Mouse (Mus musculus) heart, embryonic 10.5 days (tissue): ENCODE results near the gene Sstr4. TPM values are rescaled to one million over a fixed set of nuclear protein-coding genes. Genes with fewer than 3 reads are reported as not detected.

ENCODE experiments used
- DNase-seq: peaks from one replicate; pipeline ENCODE4 v3.0.0-alpha.2; 2017; ENCODE audit warnings: low spot score
- H3K27ac ChIP-seq: fragments of 300-500 bp; sonication (generic); 2 replicates; pipeline ENCODE4 v1.5.1; 2016; ENCODE audit warnings: mild to moderate bottlenecking
- H3K27me3 ChIP-seq: fragments of 300-500 bp; sonication (generic); 2 replicates; pipeline ENCODE4 v1.6.1; 2016; ENCODE audit warnings: mild to moderate bottlenecking; ENCODE audit not compliant: poor library complexity, insufficient read depth, severe bottlenecking
- H3K36me3 ChIP-seq: fragments of 300-500 bp; sonication (generic); 2 replicates; pipeline ENCODE4 v1.6.1; 2016; ENCODE audit warnings: mild to moderate bottlenecking, moderate library complexity
- H3K4me1 ChIP-seq: fragments of 300-500 bp; sonication (generic); 2 replicates; pipeline ENCODE4 v1.6.1; 2016; ENCODE audit warnings: mild to moderate bottlenecking
- H3K4me3 ChIP-seq: fragments of 300-500 bp; sonication (generic); 2 replicates; pipeline ENCODE4 v1.5.1; 2016; ENCODE audit warnings: mild to moderate bottlenecking, moderate library complexity
- H3K9me3 ChIP-seq: fragments of 300-500 bp; sonication (generic); 2 replicates; pipeline ENCODE4 v1.6.1; 2016; ENCODE audit warnings: mild to moderate bottlenecking, moderate library complexity
- WGBS: fragments of 180-500 bp; shearing (Covaris S2); methylation state at CpG from one replicate; pipeline ENCODE4 v1.1.7; 2016; 5-methylcytosine and 5-hydroxymethylcytosine counted together
- polyA plus RNA-seq: library from polyadenylated mRNA; unstranded; fragments of >200 nt; fragmentation: Nextera tagmentation; extraction: Ambion mirVana; gene quantifications from 2 replicates; pipeline ENCODE4 v1.2.1, GENCODE M21; 2016

Gene Sstr4
- polyA plus RNA-seq, 1 experiment from 2014 or later: 0.89 TPM

DNA sequence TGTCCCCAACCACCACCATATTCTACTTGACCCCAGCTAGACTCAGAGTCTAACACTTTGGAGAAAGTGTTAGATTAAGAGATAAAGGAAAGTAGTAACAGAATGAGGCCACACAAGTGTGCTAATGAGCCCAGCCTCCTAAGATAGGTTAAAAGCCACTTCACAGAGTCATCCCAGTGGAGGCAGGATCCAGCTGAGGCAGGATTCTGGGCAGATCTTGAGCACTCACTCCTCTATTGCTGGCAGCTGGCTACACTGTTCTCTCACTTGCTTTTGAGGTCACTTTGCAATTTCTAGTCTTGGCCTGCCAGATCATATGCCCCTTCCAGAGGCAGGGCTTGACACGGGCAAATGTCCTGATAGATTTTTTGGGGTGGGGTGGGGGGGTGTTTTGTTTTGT is 49.3 kb downstream of the Sstr4 start:
- peaks cover 28% of the 10 kb centered on the region for H3K4me1 ChIP-seq
- no peaks in the 10 kb centered on the region for H3K9me3 ChIP-seq
- no peaks in the 10 kb centered on the region for H3K36me3 ChIP-seq
- peaks cover 7% of the 10 kb centered on the region for H3K27me3 ChIP-seq
- H3K4me3 ChIP-seq: no peak overlapping the region
- WGBS: 45% methylated on average over 1 of the region's 1 CpGs
- peak overlapping the region; percentile 69 for H3K27ac ChIP-seq
- DNase-seq: no peak

DNA sequence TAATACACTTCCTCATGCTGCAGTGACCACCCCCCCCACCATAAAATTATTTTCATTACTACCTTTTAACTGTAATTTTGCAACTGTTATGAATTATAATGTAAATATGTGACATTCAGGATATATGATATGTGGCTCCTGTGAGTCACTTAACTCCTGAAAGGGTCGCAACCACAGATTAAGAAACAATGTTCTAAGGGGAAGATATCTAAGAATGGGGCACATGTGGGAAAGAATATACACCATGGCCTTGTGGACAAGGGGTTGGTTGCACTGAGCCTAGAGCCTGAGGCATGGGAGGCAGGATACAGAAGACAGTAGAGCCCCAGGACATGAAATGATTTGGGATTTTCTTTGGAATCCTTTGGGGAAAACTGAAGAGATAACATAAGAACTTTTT is 50.5 kb downstream of the Sstr4 start:
- H3K4me3 ChIP-seq: no peak overlapping the region
- no peak overlapping the region for H3K27ac ChIP-seq
- H3K27me3 ChIP-seq: peaks cover 7% of the 10 kb centered on the region
- no peak for DNase-seq
- WGBS: 80% methylated on average over 1 of the region's 1 CpGs
- no peaks in the 10 kb centered on the region for H3K9me3 ChIP-seq
- H3K4me1 ChIP-seq: peaks cover 28% of the 10 kb centered on the region
- H3K36me3 ChIP-seq: no peaks in the 10 kb centered on the region

Other genes with a start within 250 kb of the Sstr4 start
- gene Thbd, start 12.8 kb downstream of the Sstr4 start, polyA plus RNA-seq: 10.9 and 14.6 TPM in 2 replicates
- gene Cd93, start 48.2 kb downstream of the Sstr4 start, polyA plus RNA-seq: 10.3 and 19.7 TPM in 2 replicates